Mouse (Mus musculus): ENCODE measurements around the gene Llph.
"Not testable (repeated sequence)": the region's sequence is repeated elsewhere in the genome, so short reads cannot be mapped to it uniquely, and the experiment has no call there.

The Llph gene

GRCm38 (mm10) chr10:120226871-120227661 is at the start of gene Llph:
TSS of gene Llph (plus strand) at chr10:120227070.
- DNase-seq (ENCODE audit: low spot score in 2 of 2) = peak; percentile 69 to 80

- no peak for DNase-seq (ENCODE audit: low spot score in 2 of 2)
These were observed 44.0 kb upstream of the Llph start for GRCm38 (mm10) chr10:120182887-120183286.

GRCm38 (mm10) chr10:120183342-120183741 is 43.5 kb upstream of the Llph start:
- no peak for DNase-seq (ENCODE audit: low spot score in 2 of 2)

GRCm38 (mm10) chr10:120188513-120188912 is 38.4 kb upstream of the Llph start:
- DNase-seq (ENCODE audit: low spot score in 2 of 2) = no peak

GRCm38 (mm10) chr10:120189276-120189675 is 37.6 kb upstream of the Llph start:
- no peak for DNase-seq (ENCODE audit: low spot score in 2 of 2)

GRCm38 (mm10) chr10:120189782-120190181 is 37.1 kb upstream of the Llph start:
- DNase-seq (ENCODE audit: low spot score in 2 of 2) = no peak

GRCm38 (mm10) chr10:120191165-120191564 is 35.7 kb upstream of the Llph start:
- no peak for DNase-seq (ENCODE audit: low spot score in 2 of 2)

- DNase-seq (ENCODE audit: low spot score in 2 of 2) = no peak
These were observed 34.6 kb upstream of the Llph start for GRCm38 (mm10) chr10:120192278-120192677.

- no peak for DNase-seq (ENCODE audit: low spot score in 2 of 2)
These were observed 33.6 kb upstream of the Llph start for GRCm38 (mm10) chr10:120193255-120193654.

GRCm38 (mm10) chr10:120197061-120197835 is 29.6 kb upstream of the Llph start:
- DNase-seq (ENCODE audit: low spot score in 2 of 2) = no peak

- DNase-seq (ENCODE audit: low spot score in 2 of 2) = peak; percentile 57 to 74
These were observed 25.5 kb upstream of the Llph start, which contains the start of gene Tmbim4 for GRCm38 (mm10) chr10:120201131-120201921. TSS of gene Tmbim4 (plus strand) at chr10:120201590.

GRCm38 (mm10) chr10:120201961-120202402 is 24.9 kb upstream of the Llph start, which contains the start of gene Irak3:
TSS of gene Irak3 (minus strand) at chr10:120202130.
- DNase-seq (ENCODE audit: low spot score in 2 of 2) = peak; percentile 75 to 87

GRCm38 (mm10) chr10:120202467-120203250 is 24.2 kb upstream of the Llph start:
- DNase-seq (ENCODE audit: low spot score in 2 of 2) = no peak

GRCm38 (mm10) chr10:120204591-120205210 is 22.2 kb upstream of the Llph start:
- DNase-seq (ENCODE audit: low spot score in 2 of 2) = no peak

GRCm38 (mm10) chr10:120208015-120208414 is 18.9 kb upstream of the Llph start:
- DNase-seq (ENCODE audit: low spot score in 2 of 2) = no peak

GRCm38 (mm10) chr10:120208575-120209538 is 18.0 kb upstream of the Llph start:
- DNase-seq (ENCODE audit: low spot score in 2 of 2) = peak; percentile 45 to 64

GRCm38 (mm10) chr10:120209539-120209925 is 17.3 kb upstream of the Llph start:
- no peak for DNase-seq (ENCODE audit: low spot score in 2 of 2)

- no peak for DNase-seq (ENCODE audit: low spot score in 2 of 2)
These were observed 16.8 kb upstream of the Llph start for GRCm38 (mm10) chr10:120210096-120210495.

GRCm38 (mm10) chr10:120217099-120217498 is 9.8 kb upstream of the Llph start:
- not testable (repeated sequence) for DNase-seq (ENCODE audit: low spot score in 2 of 2)
